Mouse (Mus musculus): ENCODE results near the gene Chrm4.

Chrm4 gene

DNA sequence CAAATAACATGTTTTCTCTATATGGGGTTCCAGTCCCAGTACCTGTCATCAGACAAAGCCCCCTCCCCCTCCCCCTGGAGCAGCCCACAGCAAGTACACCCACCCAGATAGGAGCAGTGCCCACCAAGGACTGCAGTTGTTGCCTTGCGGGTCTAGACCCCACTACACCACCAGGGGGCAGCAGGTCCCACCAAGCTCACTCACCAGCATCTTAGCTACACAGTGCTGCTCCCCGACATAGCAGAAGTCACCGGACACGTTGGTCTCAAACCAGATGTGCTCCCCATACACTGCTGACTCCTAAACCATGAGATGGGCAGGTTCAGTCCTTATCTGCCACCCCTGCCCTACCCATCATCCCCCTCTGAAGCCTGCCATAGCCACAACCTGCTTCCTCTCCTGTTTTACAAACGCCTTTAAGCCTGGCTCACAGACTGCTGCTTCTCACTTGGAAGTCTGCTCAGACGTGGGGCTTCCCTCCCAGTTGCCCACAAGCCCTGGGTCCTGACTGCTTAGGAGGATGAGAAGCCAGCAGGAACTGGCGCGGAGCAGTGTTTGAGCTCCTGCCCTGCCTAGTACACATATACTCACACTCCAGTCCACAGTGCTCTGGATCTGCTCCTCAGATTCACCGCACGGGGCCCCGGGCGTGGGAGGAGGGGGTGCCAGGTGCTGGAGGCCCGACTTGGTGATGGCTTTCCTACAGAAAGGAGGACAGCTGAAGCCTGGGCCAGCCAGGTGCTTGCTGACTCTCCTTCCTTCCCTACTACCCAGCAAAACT is 17.3 kb downstream of the Chrm4 start:
- DNase-seq (ENCODE audit: low read depth, low spot score): no peak

DNA sequence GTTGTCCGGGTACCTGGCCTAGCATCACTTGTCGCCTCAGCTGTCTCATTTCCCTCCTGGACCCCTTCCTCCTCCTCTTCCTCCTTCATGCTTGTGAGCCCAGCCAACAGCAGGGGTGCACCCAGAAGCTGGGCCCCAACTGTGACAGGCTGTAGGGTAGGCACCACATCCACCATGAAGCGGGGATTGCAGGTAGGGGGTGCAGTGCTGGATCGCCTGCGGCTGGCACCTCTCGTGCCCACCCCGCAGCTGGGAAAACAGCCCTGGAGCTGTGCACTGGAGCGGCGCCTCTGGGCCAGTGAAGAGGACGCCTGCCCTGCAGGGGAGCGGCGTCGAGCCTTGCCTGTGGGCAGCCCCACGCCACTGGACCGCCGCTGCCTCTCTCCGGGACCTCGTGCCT is 18.4 kb downstream of the Chrm4 start, which contains the start of gene Gm9821:
Gene Gm9821, plus strand, starts transcription at position 221 of the 400 bp plus-strand sequence.
- DNase-seq (ENCODE audit: low read depth, low spot score): no peak

DNA sequence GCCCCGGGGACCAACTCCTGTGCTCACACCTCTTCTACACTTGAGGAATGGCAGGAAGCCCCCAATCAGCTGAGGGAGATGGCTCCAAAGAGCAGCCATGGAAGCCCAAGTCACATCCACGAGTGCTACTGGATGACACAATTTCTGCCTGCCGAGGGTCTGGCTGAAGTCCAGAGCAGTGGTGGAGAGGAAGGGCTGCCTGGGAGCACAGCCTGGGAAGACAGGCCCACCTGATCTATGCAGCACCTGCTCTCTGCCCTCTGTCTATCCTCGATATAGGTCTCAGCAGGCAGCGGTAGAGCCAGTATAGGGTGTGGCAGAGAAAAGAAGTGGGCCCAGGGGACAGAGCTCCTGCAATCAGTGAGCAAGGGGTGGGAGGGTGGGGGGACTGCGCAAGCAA is 19.8 kb downstream of the Chrm4 start:
- DNase-seq (ENCODE audit: low read depth, low spot score): no peak

DNA sequence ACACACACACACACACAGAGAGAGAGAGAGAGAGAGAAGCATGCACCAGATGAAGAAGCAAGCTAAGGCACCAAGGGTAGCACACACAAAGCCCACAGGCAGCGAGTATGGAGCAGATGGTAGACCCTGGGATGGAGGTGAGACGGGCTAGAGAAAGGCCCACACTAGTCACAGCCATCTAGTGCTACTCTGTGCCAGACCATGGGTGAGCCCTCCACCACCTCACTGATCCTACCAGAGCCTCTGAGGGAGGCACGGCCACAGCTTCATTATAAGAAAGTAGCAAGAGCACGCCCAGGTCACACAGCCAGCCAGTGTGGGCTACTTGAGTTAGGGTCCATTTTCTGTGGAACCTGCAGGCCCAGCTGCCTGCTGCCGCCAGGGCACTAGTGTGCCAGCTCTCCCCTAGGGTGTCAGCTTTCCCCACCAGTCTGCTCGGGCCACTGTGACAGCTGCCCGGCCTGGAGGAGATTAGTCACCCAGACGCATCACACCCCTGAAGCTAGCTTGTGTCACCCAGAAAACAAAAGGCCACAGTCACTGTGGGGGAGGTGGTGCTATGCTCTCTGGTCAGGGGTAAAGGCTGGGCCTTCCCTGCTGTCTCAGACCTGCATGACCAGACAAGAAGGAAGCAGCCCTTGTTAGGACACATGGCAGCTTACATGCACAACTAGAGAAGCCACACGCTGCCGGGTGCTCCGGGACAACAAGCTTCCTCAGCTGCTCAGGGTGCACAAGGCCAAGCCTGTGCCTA is 20.5 kb downstream of the Chrm4 start:
- DNase-seq (ENCODE audit: low read depth, low spot score): no peak

DNA sequence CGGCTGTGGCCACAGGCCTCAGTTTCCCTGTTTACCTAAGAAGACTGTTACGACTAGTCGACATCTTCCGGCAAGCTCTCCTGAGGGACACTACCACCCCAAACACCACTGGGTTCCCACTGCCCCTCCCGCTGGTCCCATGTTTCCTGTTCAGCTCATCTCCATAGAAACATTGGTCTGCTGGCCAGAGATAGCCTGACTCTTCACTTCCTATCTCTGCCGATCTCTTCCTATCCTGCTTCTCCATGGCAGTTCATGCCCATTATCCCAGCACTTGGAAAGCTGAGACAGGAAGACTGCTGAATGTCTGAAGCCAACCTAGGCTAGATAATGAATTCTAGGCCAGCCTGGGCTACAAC is 21.1 kb downstream of the Chrm4 start:
- no peak for DNase-seq (ENCODE audit: low read depth, low spot score)

DNA sequence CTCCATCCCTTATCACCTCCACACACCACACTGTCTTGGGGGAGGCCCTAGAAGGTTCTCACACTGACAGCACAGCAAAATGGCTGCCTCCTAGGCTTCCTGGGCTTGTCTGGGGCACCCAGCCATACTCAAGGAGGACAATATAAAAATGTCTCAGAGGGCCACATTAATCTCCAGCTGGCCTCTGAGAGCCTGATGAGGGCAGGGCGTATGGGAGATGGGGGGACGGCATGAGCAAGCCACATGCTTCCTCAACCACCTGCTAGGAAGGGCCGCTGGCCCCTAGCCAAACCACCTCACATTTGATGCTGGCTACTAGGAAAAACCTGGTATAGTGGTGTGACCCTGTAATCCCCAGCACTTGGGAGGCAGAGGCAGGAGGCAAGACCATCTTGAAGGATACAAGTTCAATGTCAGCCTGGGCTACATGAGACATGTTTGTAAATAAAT is 21.8 kb downstream of the Chrm4 start:
- DNase-seq (ENCODE audit: low read depth, low spot score): no peak

DNA sequence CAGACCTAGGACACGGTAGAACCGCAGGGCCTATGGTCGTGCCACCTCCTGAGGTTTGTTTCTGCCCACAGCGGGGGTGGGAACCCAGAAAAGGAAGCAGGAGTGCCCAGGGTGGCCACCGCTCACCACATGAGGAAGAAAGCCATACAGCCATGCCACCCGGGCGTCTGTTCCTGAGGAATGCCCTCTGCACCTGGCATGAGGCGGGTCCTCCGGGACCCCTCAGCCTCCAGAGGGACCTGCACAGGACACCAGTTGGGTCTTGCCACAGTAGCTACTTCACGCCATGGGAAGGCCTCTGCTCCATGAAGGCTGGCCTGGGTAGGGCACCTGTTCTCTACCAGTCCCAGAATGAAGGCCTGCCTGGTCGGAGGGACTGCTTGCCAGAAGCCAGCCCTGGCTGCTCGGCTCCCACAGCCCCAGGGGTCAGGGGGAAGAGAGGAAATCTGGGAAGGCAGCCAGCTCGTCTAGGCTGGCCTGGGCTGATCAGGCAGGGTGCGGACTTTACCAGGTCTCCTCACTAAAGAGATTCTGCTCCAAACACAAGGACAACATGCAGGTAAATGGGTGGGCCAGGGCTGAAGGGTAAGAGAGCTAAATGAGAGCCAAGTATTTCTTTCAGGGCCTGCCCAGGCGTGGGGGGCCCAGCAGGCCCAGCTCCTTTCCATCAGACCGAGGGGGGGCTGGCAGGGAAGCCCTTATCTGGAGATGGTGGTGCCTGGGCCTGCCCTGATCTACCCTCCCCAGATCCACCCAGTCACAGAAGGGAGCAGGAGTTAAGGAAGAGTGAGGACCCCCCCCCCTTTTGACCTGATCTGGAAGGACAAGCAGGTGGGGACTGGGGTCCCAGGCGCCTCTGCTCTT is 22.6 kb downstream of the Chrm4 start:
- DNase-seq (ENCODE audit: low read depth, low spot score): no peak

DNA sequence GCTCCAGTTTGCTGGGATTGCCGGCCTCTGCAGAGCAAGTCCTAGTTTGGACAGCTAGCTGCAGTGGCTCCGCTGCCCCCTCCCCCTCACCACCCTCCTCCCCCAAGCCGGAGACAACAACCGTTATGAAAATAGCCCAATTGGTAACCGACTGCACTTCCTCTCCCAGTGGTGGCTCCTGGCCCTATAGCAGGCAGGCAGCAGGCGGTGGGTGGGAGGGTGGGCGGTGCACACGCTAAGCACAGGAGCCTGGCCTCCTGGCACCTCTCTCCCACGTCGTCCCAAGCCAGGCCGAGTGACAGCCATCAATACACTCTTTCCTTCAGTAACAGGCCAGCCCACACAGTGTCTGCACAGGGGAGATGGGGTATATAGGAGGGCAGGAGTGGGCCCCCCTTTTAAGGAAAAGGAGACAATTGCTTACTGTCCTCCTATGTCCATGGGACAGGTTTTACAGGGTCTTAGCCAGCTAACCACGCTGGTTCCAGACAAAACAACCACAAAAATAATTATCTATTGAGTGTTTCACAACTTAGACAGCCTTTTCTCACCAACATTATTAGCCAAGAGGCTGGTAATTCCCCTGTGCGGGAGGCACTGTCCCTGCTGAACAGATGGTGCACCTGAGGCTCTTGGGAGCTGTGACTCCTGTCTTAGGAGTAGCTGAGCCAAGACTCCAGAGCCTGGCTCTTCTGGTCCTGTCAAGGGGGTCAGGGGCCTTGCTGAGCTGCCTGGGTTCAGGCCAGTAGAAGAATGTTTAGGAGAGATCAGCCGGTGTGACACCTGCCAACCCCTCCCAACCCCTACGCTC is 23.4 kb downstream of the Chrm4 start:
- DNase-seq (ENCODE audit: low read depth, low spot score): no peak

DNA sequence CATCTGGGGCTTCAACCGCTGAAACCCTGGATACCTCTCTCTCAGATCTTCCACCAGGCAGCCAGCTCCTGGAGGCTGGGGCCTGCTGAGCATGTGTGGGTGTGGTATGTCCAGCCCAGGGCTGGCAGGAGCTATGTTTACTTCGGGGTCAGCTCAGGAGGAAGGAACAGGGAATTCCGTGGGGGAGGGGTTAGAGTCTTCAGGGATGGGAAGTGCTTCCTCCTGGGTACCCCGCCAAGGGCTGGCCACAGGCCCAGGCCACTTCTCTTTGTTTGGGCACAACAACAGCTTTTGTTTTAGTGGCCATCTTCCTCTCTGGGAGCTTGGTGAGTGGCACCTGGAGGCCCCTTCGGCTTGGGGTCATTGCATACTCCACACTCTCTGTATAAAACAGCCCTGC is 26.8 kb downstream of the Chrm4 start:
- DNase-seq (ENCODE audit: low read depth, low spot score): no peak

DNA sequence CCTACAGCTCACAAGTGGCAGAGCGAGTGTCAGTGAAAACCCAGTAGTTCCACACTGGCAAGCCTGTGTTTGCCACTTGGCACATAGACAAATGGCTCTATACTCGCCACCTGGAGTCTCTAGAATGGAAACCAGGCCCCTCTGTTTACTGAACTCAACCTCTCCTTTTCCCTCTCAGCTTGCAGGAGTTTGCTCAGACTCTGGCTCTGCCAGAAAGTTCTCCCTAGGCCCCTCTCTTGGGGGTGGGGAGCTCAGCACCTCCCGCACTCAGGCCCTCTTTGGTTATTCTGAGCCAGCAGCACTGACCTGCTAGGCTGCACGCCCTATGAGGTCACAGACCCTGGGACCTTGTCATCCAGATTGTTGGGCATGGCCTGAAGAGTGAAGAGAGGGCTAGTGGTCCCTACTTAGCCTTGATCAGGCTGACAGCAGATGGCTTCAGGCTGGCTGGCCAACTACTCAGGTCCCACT is 28.1 kb downstream of the Chrm4 start:
- DNase-seq (ENCODE audit: low read depth, low spot score): no peak

DNA sequence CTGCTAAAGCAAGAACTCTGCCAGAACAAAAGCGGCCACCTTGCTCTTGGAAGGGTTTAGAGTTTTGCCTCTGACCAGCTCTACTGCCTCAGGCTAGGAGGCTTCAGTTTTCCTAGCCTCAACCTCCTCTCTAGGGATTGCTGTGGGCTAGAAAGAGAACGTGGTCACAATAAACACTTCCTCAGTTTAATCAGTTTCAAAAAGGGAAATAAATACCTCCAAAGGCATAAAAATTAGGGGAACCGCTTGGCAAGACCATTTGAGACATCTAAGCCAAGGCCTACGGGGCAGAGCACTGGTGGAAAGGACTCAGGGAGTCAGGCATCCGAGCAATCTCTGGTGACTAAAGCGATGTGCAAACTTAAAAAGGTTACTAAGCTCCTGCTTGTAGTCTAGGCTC is 28.8 kb downstream of the Chrm4 start:
- DNase-seq (ENCODE audit: low read depth, low spot score): no peak

DNA sequence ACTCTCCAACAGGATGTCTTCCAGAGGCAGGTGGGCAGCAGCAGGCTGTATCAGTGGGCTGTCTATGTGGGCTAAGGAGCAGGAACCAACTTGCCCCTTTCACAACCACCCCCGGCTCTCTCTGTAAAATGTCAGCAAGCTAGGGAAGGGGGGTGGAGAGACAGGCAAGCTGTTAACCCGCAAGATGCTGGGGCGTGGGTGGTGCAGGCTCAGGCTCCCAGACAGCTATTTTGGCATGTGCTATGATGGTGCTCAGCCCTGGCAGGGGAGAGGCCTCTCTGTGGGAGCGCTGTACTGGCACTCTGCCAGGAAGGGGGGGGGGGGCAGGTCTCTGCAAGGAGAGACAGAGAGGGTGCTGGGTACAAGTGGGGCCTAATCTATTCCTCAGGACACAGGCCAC is 30.0 kb downstream of the Chrm4 start:
- DNase-seq (ENCODE audit: low read depth, low spot score): no peak

DNA sequence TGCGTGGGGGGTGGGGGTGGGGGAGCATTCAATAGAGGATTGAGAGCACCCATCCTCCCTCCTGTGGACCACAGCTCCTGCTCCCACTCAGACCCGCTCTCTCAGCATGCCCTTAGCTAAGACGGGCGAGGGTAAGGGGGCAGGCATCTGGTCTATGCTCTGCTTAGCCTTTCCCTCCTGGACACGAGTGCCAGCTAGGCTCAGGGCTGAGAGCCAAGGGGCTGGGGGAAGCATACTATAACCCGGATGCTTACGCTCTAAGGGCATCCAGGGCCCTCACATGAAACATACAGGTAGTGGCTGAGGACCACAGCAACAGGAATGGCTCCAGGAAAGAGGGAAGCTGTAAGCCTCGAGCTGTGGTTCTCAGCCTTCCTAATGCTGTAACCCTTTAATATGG is 31.0 kb downstream of the Chrm4 start:
- no peak for DNase-seq (ENCODE audit: low read depth, low spot score)

DNA sequence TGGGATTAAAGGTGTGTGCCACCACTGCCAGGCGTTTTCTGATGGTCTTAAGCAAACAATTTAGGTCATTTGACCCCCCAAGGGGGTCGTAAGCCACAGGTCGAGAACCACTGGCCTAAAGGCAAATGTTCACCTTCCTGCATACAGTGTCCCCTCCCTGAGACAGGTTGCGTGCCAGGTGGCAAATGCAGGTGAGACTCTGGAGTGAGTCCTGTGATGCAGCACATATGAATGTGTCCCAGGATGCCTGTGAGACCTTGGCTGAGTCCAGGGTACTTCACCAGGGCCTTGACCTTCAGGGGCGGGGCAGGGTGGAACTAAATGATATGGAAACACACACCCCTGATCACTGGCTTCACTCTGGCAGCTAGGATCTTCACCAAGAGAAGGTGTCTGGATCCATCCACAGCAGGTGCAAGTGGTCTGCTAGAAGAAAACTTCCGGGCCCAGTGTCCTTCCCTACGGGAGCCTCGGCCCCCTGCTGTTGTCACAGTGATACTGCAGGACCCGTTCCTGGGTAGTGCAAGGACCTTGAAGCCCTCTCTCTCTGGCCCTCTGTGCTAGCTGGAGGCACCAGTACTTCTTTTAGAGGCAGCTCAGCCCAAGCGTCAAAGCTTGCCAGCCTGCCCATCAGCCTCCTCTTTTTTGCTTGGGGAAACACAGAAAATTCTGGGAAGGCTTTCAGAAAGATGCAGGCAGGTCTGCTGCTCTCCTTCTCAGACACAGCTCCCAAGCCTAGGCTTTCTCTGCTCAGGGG is 31.8 kb downstream of the Chrm4 start:
- DNase-seq (ENCODE audit: low read depth, low spot score): no peak

DNA sequence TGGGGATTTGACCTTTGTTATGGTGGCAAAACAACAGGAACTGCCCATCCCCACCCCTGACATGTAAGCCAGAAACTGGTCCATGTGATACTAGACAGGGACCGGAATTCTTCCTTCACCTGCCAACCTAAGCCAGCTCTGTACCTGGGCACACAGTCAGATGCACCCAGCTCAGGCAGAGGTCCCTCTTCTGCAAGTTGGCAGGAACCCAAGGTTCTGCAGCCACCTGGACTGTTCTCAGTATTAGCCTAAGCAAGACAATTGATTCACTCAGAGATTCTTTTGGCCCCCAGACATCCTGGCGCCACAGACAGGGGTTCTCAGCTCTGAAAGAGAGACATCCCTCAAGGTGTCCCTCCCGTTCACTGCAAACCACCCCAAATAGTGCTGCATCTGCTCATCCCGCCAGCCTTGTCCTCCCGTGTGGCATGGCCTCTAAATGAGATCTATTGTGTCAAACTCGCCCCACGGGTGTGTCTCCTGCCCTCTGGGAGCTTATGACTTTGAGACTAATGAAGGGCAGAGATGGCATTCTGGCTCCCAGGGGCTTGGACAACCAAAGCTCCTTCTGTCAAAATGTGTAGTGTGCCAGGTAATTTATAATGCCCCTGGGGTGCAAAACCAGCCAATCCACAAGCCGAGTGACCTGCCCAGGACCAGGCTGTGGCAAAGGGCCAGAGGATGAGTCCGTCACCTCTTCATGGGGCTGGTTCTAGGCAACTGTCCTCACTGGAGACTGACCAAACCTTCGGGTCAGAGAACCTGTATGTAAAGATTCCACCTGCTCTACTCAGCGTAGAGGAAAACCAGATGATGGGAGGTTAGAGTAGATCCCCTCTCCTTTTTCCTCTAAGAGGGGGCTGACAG is 32.7 kb downstream of the Chrm4 start:
- no peak for DNase-seq (ENCODE audit: low read depth, low spot score)

DNA sequence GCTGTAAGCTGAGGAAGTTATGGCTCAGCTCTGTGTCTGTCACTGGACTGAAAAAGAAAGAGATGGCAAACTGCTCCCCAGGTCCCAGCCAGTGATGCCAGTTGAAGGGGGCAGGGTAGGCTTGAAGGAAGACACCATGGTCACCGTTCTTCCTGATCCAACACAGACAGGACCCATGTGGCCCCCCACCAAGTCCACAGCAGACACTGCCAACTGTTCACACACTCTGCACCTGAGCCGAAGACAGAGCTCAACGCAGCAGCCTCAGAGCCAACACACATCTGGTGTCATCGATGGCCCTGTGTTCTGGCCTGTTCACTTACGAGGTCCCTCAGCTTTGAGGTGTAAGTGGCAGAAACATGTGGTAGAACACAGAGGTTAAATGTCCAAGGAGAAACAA is 33.4 kb downstream of the Chrm4 start:
- DNase-seq (ENCODE audit: low read depth, low spot score): no peak

DNA sequence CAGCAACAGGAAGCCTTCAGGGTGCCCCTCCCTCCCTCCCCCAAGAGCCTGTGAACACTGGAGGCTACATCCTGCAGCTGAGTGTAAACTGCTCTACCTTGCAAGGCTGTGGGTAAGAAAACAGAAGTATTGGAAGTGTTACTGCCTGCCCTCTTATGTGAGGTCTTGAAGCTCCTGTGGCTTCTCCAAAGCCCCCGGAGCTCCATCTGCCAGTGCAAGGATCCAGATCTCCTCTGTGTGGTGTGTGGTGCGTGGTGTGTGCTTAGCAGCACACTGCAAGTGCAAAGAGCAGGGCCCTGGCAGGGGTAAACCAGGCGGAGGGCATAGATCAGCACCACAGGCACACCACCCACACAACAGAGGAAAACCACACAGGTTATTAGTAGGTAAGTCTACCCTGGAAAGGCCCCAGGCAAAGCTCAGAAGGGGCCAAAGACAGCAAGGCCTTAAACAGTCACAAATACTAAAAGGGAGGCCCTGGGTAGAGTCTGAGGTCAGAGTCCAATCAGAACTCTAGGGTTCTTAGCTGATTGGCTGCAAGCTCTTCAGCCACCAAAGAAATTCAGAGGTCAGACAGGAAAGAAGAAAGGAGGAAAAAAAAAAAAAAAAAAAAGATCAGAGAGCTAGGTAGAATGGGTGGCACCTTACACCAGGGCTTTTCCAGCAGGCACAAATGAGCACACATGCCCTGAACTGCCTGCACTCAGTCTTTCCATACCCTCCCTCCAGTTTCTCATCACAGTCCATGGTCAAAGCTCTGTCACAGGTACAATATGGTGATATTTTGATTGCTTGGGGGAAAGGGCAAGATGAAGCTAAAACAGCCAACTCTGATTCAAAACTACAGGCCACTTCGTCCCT is 35.1 kb downstream of the Chrm4 start:
- no peak for DNase-seq (ENCODE audit: low read depth, low spot score)

DNA sequence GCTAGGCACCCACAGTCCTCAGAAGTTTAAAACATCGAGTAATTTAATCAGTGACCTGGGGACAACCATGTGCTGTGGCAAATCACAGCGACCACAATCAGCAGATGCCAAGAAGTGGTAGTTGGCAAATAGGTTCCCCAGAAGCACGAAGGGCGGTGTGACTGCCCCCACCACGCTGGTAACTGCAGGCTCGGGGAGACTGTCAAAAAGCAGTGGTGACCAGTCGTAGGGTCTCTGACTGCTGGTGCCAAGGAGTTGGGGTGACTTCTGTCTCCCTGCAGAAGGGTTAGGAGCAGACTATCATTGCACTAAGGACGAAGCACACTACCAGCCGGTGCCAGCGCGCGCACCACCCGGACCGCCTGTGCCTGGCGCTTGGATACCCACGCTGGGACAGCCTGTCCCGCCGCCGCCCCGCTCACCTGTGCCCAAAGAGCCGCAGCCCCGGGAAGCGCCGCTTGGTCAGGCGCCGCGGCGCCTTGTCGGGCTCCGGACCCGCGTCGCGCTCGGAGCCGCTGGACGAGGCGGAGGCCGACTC is 35.9 kb downstream of the Chrm4 start:
- no peak for DNase-seq (ENCODE audit: low read depth, low spot score)

Measured in retina, adult 2 months (tissue).